Mouse (Mus musculus) liver, adult 2 months (tissue): ENCODE data around the gene Pa2g4.

ENCODE experiments used
- CTCF ChIP-seq: fragments of 200-500 bp; IDR thresholded peaks from 2 replicates; pipeline ENCODE4 v1.5.1; 2011; ENCODE audit warnings: low read depth, low read length, control low read depth
- POLR2A ChIP-seq: fragments of 200-500 bp; IDR thresholded peaks from 2 replicates; pipeline ENCODE4 v1.6.1; 2011; ENCODE audit warnings: low read length, control low read depth; ENCODE audit not compliant: insufficient read depth; ENCODE audit errors: extremely low read depth

DNA sequence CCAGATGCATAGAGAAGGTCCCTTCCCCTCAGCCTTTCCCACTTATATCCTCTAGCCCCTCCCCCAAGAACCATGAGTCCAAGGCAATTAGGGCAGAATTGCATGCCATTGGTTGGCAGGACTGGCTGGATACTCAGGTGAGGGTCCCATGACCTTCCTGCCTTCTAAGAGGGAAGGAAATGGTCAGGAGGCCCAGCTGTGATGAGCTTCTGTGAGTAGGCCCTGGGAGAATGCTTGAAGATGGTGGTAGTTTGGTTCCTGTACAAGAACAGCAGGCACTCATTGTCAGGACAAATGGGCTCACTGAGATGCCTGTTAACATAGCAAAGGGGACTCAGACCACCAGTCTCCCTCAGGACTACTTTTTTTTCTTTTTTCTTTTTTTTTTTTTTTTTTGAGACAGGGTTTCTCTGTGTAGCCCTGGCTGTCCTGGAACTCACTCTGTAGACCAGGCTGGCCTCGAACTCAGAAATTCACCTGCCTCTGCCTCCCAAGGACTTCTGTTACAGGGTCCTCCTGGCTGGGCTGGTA, 27.4 kb downstream of the Pa2g4 start:
- TF ChIP-seq CTCF (no peak), POLR2A (no peak)
